Mouse (Mus musculus) olfactory bulb, adult 2 months (tissue): Measurements from ENCODE around the gene Mtus2. TPM values are rescaled to one million over a fixed set of nuclear protein-coding genes. Genes with fewer than 3 reads are reported as not detected.
A peak's percentile ranks its signal among the peaks of the same experiment; 100 is the strongest.

Experiments
- H3K27ac ChIP-seq: fragments of 200-500 bp; 2 replicates; pipeline ENCODE4 v1.5.1; 2012; ENCODE audit warnings: low read depth, low read length; ENCODE audit not compliant: insufficient read depth
- H3K4me1 ChIP-seq: fragments of 200-500 bp; 2 replicates; pipeline ENCODE4 v1.6.1; 2012; ENCODE audit warnings: low read length; ENCODE audit not compliant: control insufficient read depth, insufficient read depth
- H3K4me3 ChIP-seq: fragments of 200-500 bp; 2 replicates; pipeline ENCODE4 v1.5.1; 2012; ENCODE audit warnings: mild to moderate bottlenecking, low read depth, low read length, moderate library complexity; ENCODE audit not compliant: insufficient read depth
- CTCF ChIP-seq: fragments of 200-500 bp; IDR thresholded peaks from 2 replicates; pipeline ENCODE4 v1.5.1; 2012; ENCODE audit warnings: low read depth, mild to moderate bottlenecking, low read length, moderate library complexity; ENCODE audit not compliant: insufficient read depth
- POLR2A ChIP-seq: fragments of 200-500 bp; IDR thresholded peaks from 2 replicates; pipeline ENCODE4 v1.6.1; 2012; ENCODE audit warnings: mild to moderate bottlenecking, low read depth, low read length, moderate library complexity; ENCODE audit not compliant: insufficient read depth
- WGBS: fragments of 180-500 bp; shearing (Covaris S2); methylation state at CpG from one replicate; pipeline ENCODE4 v1.1.7; 2018; 5-methylcytosine and 5-hydroxymethylcytosine counted together
- polyA plus RNA-seq: library from polyadenylated mRNA; stranded (reverse); fragments of >200 nt; gene quantifications from 2 replicates; pipeline ENCODE4 v1.2.4, GENCODE M21; 2012; ENCODE audit warnings: low replicate concordance; ENCODE audit not compliant: missing spikeins, insufficient read depth, insufficient read length

Gene Mtus2
- polyA plus RNA-seq, 1 experiment, result not detected

DNA sequence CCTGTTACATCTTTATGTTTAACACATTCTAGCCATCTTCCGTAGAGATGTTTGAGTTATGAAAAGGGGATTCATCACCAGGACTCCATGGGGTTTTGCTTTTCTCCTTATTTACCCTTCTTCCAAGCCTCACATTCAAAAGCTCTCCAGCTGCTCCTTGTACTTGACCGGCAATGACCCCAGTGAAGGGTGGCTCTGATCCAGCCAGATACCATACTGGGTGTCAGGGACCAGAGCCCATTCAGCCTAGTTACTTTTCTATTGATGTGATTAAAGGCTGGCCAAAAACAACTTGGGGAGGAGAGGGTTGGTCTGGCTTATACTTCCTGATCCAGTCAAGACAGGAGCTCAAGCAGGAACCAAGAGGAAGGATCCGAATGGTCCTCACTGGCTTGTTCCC lies 326.5 kb downstream of the Mtus2 start:
- WGBS, result 60% methylated on average over 3 of the region's 3 CpGs
- no peak for TF ChIP-seq POLR2A
- no peak for TF ChIP-seq CTCF

DNA sequence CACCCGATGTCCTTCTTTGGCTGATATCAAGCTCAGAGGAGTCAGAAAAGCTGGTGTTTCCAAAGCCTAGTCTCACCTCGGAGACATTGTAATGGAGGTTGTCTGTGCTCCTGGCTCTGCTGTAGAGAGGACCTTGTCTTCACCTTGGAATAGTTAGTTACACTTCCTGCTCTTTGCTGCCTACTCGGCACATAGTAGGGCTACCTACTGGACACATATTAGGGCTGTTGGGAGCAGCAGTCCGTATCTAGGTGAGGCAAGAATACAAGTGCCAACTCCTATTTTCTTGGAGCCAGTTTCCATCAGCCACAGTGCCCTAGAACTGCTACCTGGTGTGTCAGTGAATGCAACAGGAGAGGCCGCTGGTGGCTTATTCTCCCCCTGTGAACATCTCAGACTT lies 330.4 kb downstream of the Mtus2 start:
- WGBS, result 93% methylated on average over 5 of the region's 5 CpGs
- Histone ChIP-seq H3K27ac (no peak overlapping the region), H3K4me1 (0 out of 2 replicates have a peak, but pooled peaks cover 4% of the 10 kb centered on the region), H3K4me3 (no peak overlapping the region)
- TF ChIP-seq POLR2A (no peak), CTCF (no peak)

More for the DNA sequence above, 326.5 kb downstream of the Mtus2 start:
- H3K27ac ChIP-seq, result no peak overlapping the region
- H3K4me3 ChIP-seq, result no peak overlapping the region
- H3K4me1 ChIP-seq, result peaks cover 7% of the 10 kb centered on the region; the same call in 1 of the 2 replicates

DNA sequence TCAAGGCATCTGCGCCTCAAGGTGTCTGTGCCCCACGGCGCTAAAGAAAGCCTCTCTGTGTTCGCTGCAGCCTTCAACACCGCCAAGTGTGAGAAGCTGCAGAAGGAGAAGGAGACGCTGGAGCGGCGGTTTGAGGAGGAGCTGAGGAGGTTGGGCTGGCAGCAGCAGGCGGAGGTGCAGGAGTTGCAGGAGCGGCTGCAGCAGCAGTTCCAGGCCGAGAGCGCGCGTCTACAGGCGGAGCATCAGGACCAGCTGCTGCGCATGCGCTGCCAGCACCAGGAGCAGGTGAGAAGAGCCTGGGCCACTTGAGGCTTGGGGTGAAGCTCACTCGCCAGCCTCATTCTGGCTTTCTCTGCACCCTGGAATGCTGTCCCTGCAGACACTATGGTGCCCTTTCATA lies 331.7 kb downstream of the Mtus2 start:
- WGBS, result 73% methylated on average over 18 of the region's 18 CpGs
- TF ChIP-seq POLR2A, result no peak
- TF ChIP-seq CTCF, result 0 out of 2 replicates have a peak, but pooled peaks have one; percentile 7
- Histone ChIP-seq H3K4me1 (0 out of 2 replicates have a peak, but pooled peaks cover 4% of the 10 kb centered on the region), H3K4me3 (no peak overlapping the region), H3K27ac (no peak overlapping the region)

DNA sequence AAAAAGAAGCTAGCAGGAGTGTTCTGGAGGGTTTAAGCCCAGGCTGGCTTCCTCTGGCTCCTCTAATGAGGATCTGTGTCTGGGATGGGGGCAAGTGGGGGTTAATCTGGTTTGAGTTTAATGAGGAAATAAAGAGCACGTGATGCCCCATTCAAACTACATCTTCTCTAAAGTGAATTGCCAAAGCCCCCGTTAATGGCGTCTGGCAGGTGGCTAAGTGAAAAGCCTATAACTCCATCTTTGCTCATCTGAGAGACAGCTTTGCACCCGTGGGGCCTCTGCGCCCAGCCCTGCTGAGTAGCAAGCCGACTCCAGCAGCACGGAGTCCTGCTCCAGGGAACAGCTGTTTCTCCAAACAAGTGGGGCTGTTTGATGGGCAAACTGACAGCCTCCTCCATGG lies 332.8 kb downstream of the Mtus2 start:
- no peak for TF ChIP-seq CTCF
- no peak for TF ChIP-seq POLR2A
- H3K4me3 ChIP-seq, result no peak overlapping the region
- H3K4me1 ChIP-seq, result 0 out of 2 replicates have a peak, but pooled peaks cover 4% of the 10 kb centered on the region
- H3K27ac ChIP-seq, result no peak overlapping the region
- WGBS, result 43% methylated on average over 7 of the region's 7 CpGs

DNA sequence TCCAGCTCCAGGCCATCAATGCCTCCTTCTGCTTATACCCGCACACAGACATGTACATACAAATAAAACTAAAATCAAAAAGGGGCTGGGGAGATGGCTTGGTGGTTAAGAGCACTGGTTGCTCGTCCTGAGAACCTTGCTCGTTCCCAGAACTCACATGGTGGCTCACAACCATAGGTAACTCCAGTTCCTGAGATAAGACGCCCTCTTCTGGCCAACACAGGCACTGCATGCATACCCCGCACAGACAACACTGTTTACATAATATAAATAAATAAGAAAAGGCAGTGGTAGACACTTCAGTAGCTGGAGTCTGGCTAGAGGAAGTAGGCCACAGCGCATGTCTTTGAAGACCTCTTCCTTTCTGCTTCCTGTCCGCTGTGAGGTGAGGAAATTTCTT lies 335.7 kb downstream of the Mtus2 start:
- TF ChIP-seq POLR2A (no peak), CTCF (no peak)
- 86% methylated on average over 7 of the region's 7 CpGs for WGBS
- H3K4me1 ChIP-seq, result 0 out of 2 replicates have a peak, but pooled peaks cover 4% of the 10 kb centered on the region
- H3K4me3 ChIP-seq, result no peak overlapping the region
- no peak overlapping the region for H3K27ac ChIP-seq

DNA sequence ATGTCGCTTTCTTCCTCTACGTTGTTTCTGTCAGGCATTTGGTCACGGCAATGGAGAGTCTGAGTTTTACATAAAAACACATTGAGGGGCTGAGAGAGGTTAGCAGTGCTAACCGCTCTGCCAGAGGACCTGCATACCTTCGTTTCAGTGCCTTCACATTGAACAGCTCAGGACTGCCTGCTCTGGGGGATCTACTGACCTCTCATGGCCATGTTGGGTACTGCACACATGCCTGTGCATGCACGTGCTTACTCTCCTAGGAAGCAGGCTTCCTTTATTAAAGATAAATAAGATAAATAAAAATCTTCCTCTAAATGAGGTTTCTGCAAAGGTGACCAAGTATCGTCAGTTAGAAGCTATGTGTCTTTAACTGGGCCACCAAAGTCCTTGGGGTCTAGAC lies 336.2 kb downstream of the Mtus2 start:
- H3K4me3 ChIP-seq, result no peak overlapping the region
- no peak for TF ChIP-seq CTCF
- no peak for TF ChIP-seq POLR2A
- 85% methylated on average over 7 of the region's 7 CpGs for WGBS
- no peak overlapping the region for H3K27ac ChIP-seq
- 0 out of 2 replicates have a peak, but pooled peaks cover 4% of the 10 kb centered on the region for H3K4me1 ChIP-seq

DNA sequence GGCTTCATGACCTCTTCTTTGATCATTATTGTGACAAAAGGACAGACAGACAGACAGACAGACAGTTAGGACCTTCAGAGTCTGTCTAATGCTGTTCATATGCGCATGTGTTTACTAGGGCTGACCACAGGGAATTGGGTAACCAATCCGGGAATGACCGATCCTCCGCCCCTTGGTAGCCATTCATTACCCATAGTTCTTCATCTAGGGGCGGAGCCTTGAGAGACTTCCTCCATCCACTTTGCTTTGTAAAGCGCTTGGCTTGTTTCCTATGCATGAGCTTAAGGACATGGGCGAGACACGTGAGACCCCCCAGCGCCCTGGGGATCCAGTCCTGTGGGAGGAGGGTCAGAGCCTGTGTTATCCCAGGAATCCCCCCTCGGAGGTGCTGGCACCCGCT lies 345.8 kb downstream of the Mtus2 start:
- H3K27ac ChIP-seq, result no peak overlapping the region
- H3K4me3 ChIP-seq, result no peak overlapping the region
- 80% methylated on average over 11 of the region's 11 CpGs for WGBS
- no peaks in the 10 kb centered on the region for H3K4me1 ChIP-seq
- TF ChIP-seq POLR2A (no peak), CTCF (no peak)

DNA sequence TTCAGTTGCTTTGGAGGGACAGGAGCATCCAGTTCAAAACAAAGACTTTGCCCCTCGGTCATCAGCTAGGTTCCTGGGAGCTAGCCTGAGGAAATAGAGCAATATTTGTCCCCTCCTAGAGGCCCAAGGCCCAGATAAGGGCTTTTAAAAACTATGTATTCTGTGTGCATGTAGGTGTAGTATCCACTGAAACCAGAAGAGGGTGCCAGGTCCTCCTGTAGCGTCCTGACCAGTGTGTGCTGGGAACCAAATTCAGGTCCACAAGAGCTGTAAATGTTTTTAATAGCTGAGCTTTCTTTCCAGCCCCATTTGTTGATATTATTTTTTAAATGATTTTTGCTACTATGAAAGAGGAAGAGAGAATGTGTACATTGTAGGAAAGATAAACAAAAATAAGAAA lies 347.0 kb downstream of the Mtus2 start:
- H3K4me1 ChIP-seq, result no peaks in the 10 kb centered on the region
- no peak overlapping the region for H3K27ac ChIP-seq
- no peak overlapping the region for H3K4me3 ChIP-seq
- 89% methylated on average over 2 of the region's 2 CpGs for WGBS
- TF ChIP-seq CTCF (no peak), POLR2A (no peak)

DNA sequence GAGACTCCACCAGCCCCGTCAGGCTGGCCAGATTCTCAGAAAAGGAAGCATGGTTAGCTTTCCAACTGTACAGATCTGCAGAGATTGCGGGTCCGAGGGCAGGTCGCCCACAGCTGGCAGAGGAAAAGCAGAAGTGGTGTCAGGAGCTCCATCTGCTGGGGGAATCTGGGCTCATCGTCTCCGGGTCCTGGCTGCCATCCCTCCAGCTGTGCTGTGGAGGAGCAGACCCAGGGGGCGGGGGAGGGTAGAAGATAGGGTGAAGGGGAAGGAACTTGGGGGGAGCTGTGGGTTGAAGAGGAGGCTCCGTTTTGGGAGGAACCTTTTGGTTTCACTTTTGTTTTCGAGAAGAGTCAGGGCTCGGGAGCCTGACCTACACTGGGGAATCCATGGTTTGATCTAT lies 353.7 kb downstream of the Mtus2 start:
- TF ChIP-seq CTCF (no peak), POLR2A (no peak)
- Histone ChIP-seq H3K4me1 (peaks cover 3% of the 10 kb centered on the region; the same call in 1 of the 2 replicates), H3K27ac (no peak overlapping the region), H3K4me3 (no peak overlapping the region)
- 67% methylated on average over 10 of the region's 10 CpGs for WGBS

DNA sequence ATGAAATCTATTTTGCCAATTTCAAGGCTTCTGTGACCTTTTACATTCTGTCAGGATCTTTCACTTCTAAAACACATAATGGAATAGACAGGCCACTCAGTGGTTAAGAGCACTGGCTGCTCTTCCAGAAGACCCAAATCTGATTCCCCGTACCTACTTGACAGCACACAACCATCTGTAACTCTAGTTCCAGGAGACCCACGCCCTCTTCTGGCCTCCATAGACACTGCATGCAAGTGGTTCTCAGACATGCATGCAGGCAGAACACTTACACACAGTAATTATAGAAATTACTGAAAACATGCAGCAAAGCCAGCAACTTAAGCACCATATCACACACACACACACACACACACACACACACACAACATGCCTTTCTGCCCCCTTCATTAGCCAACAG lies 355.3 kb downstream of the Mtus2 start:
- 47% methylated on average over 2 of the region's 2 CpGs for WGBS
- H3K4me3 ChIP-seq, result no peak overlapping the region
- H3K4me1 ChIP-seq, result peaks cover 3% of the 10 kb centered on the region; the same call in 1 of the 2 replicates
- H3K27ac ChIP-seq, result no peak overlapping the region
- no peak for TF ChIP-seq CTCF
- TF ChIP-seq POLR2A, result no peak
